Mouse (Mus musculus) spleen, adult 2 months (tissue): ENCODE results near the gene Pdia5. TPM values are rescaled to one million over a fixed set of nuclear protein-coding genes. Genes with fewer than 3 reads are reported as not detected.

Experiments used
- DNase-seq, 2 experiments: peaks; one replicate each; pipeline versions ENCODE4 v3.0.0 to v3.0.0-alpha.2; 2012 to 2021; ENCODE audit warnings: low spot score in 2 of 2, low read depth in 1 of 2
- H3K27ac ChIP-seq: fragments of 200-500 bp; 2 replicates; pipeline ENCODE4 v1.5.1; 2012; ENCODE audit warnings: low read length, inconsistent platforms; ENCODE audit not compliant: insufficient read depth
- H3K27me3 ChIP-seq: fragments of 200-500 bp; 2 replicates; pipeline ENCODE4 v1.6.1; 2012; ENCODE audit warnings: mild to moderate bottlenecking, moderate library complexity, low read length, inconsistent platforms; ENCODE audit not compliant: control insufficient read depth, insufficient read depth
- H3K36me3 ChIP-seq: fragments of 200-500 bp; 2 replicates; pipeline ENCODE4 v1.6.1; 2012; ENCODE audit warnings: mild to moderate bottlenecking, low read length, inconsistent platforms; ENCODE audit not compliant: control insufficient read depth, insufficient read depth
- H3K4me1 ChIP-seq: fragments of 200-500 bp; 2 replicates; pipeline ENCODE4 v1.6.1; 2011; ENCODE audit warnings: inconsistent platforms; ENCODE audit not compliant: control insufficient read depth, insufficient read depth, insufficient read length
- H3K4me3 ChIP-seq: fragments of 200-500 bp; 2 replicates; pipeline ENCODE4 v1.5.1; 2011; ENCODE audit warnings: mild to moderate bottlenecking, inconsistent platforms; ENCODE audit not compliant: insufficient read depth, insufficient read length; ENCODE audit errors: extremely low read depth
- CTCF ChIP-seq: fragments of 200-500 bp; IDR thresholded peaks from 2 replicates; pipeline ENCODE4 v1.5.1; 2011; ENCODE audit warnings: mild to moderate bottlenecking, inconsistent platforms; ENCODE audit not compliant: insufficient read depth, insufficient read length, insufficient replicate concordance; ENCODE audit errors: extremely low read depth
- POLR2A ChIP-seq: fragments of 200-500 bp; IDR thresholded peaks from 2 replicates; pipeline ENCODE4 v1.6.1; 2011; ENCODE audit warnings: low read depth, low read length, inconsistent platforms
- WGBS: fragments of 180-500 bp; shearing (Covaris S2); methylation state at CpG from one replicate; pipeline ENCODE4 v1.1.7; 2018; 5-methylcytosine and 5-hydroxymethylcytosine counted together
- polyA plus RNA-seq: library from polyadenylated mRNA; depleted of rRNA; stranded (reverse); fragments of >200 nt; gene quantifications from 2 replicates; pipeline ENCODE4 v1.2.3, GENCODE M21; 2012

Gene Pdia5
- polyA plus RNA-seq, 1 experiment: 5.4 TPM

- H3K4me1 ChIP-seq: no peaks in the 10 kb centered on the region
- H3K27ac ChIP-seq: no peak overlapping the region
- no peak overlapping the region for H3K4me3 ChIP-seq
- no peaks in the 10 kb centered on the region for H3K27me3 ChIP-seq
- no peaks in the 10 kb centered on the region for H3K36me3 ChIP-seq
- WGBS: 95% methylated on average over 10 of the region's 10 CpGs
- DNase-seq: no peak
- no peak for TF ChIP-seq CTCF
- TF ChIP-seq POLR2A: no peak
Observed at GRCm38 (mm10) chr16:35455822-35456221, 34.9 kb downstream of the Pdia5 start.

GRCm38 (mm10) chr16:35450018-35450630 is 40.5 kb downstream of the Pdia5 start:
- Histone ChIP-seq H3K4me3 (no peak overlapping the region), H3K27me3 (no peaks in the 10 kb centered on the region), H3K4me1 (no peaks in the 10 kb centered on the region), H3K27ac (no peak overlapping the region), H3K36me3 (no peaks in the 10 kb centered on the region)
- TF ChIP-seq CTCF (no peak), POLR2A (no peak)
- DNase-seq: no peak
- 95% methylated on average over 16 of the region's 16 CpGs for WGBS

- no peak for DNase-seq
- Histone ChIP-seq H3K27me3 (no peaks in the 10 kb centered on the region), H3K4me1 (no peaks in the 10 kb centered on the region), H3K4me3 (no peak overlapping the region), H3K27ac (no peak overlapping the region), H3K36me3 (no peaks in the 10 kb centered on the region)
- TF ChIP-seq POLR2A: no peak
- no peak for TF ChIP-seq CTCF
- WGBS: 92% methylated on average over 4 of the region's 4 CpGs
Observed at GRCm38 (mm10) chr16:35442026-35442415, 48.7 kb downstream of the Pdia5 start.

- WGBS: 93% methylated on average over 9 of the region's 9 CpGs
Observed at GRCm38 (mm10) chr16:35441346-35442025, 49.2 kb downstream of the Pdia5 start.

GRCm38 (mm10) chr16:35439046-35439445 is 51.6 kb downstream of the Pdia5 start:
- H3K27ac ChIP-seq: no peak overlapping the region
- 82% methylated on average over 1 of the region's 1 CpGs for WGBS
- no peaks in the 10 kb centered on the region for H3K4me1 ChIP-seq
- DNase-seq: no peak
- no peak overlapping the region for H3K4me3 ChIP-seq
- H3K36me3 ChIP-seq: no peaks in the 10 kb centered on the region
- TF ChIP-seq POLR2A (no peak), CTCF (no peak)
- no peaks in the 10 kb centered on the region for H3K27me3 ChIP-seq

More at GRCm38 (mm10) chr16:35441346-35442025, 49.2 kb downstream of the Pdia5 start:
- DNase-seq: no peak
- H3K36me3 ChIP-seq: no peaks in the 10 kb centered on the region
- H3K27me3 ChIP-seq: no peaks in the 10 kb centered on the region
- no peak overlapping the region for H3K27ac ChIP-seq
- no peak for TF ChIP-seq POLR2A
- no peak for TF ChIP-seq CTCF
- H3K4me1 ChIP-seq: no peaks in the 10 kb centered on the region
- no peak overlapping the region for H3K4me3 ChIP-seq

- Histone ChIP-seq H3K36me3 (no peaks in the 10 kb centered on the region), H3K4me1 (no peaks in the 10 kb centered on the region), H3K27ac (no peak overlapping the region), H3K27me3 (no peaks in the 10 kb centered on the region), H3K4me3 (no peak overlapping the region)
- 90% methylated on average over 4 of the region's 4 CpGs for WGBS
- no peak for TF ChIP-seq POLR2A
- TF ChIP-seq CTCF: no peak
- no peak for DNase-seq
Observed at GRCm38 (mm10) chr16:35431608-35432007, 59.1 kb downstream of the Pdia5 start.

- Histone ChIP-seq H3K4me3 (no peak overlapping the region), H3K27ac (no peak overlapping the region), H3K27me3 (no peaks in the 10 kb centered on the region), H3K4me1 (no peaks in the 10 kb centered on the region), H3K36me3 (no peaks in the 10 kb centered on the region)
- TF ChIP-seq POLR2A (no peak), CTCF (no peak)
- no peak for DNase-seq
- WGBS: 93% methylated on average over 4 of the region's 4 CpGs
Observed at GRCm38 (mm10) chr16:35424926-35425325, 65.7 kb downstream of the Pdia5 start.
